Mouse (Mus musculus): ENCODE data around the gene Tek.

DNA sequence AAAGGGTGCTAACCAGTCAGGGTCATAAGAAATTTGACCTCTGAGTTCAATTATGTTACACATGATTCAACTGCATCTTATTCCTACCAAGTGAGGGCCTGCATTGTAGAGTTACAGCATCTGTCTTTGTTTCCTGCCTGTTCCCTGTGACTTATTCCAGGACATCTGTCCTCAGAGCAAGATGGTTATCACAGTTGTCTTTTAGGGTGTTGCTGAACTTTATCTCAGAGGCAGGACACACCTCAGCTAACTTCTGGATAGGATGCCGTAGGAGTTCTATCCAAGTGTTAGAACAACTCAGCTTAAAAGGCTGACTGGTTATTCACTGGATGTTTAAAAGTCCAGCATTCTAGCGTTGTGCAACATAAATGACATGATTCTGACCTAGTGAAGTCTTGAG, 46.9 kb upstream of the Tek start:
- no peak for TF ChIP-seq CTCF (IDR thresholded peaks at IDR 0.05; ENCODE audit: borderline replicate concordance, extremely low read depth, insufficient read depth, insufficient read length)
- no peak for TF ChIP-seq POLR2A (IDR thresholded peaks at IDR 0.05; ENCODE audit: borderline replicate concordance, extremely low read depth, insufficient read depth, insufficient read length, poor library complexity, severe bottlenecking)

All from brain, embryonic 14.5 days (tissue).